Mouse (Mus musculus) heart, embryonic 10.5 days (tissue): Measurements from ENCODE around the gene Cmtr1. TPM values are rescaled to one million over a fixed set of nuclear protein-coding genes. Genes with fewer than 3 reads are reported as not detected.
A peak's percentile ranks its signal among the peaks of the same experiment; 100 is the strongest.

Experiments
- DNase-seq: peaks from one replicate; pipeline ENCODE4 v3.0.0-alpha.2; 2017; ENCODE audit warnings: low spot score
- H3K27ac ChIP-seq: fragments of 300-500 bp; sonication (generic); 2 replicates; pipeline ENCODE4 v1.5.1; 2016; ENCODE audit warnings: mild to moderate bottlenecking
- H3K27me3 ChIP-seq: fragments of 300-500 bp; sonication (generic); 2 replicates; pipeline ENCODE4 v1.6.1; 2016; ENCODE audit warnings: mild to moderate bottlenecking; ENCODE audit not compliant: poor library complexity, insufficient read depth, severe bottlenecking
- H3K36me3 ChIP-seq: fragments of 300-500 bp; sonication (generic); 2 replicates; pipeline ENCODE4 v1.6.1; 2016; ENCODE audit warnings: mild to moderate bottlenecking, moderate library complexity
- H3K4me1 ChIP-seq: fragments of 300-500 bp; sonication (generic); 2 replicates; pipeline ENCODE4 v1.6.1; 2016; ENCODE audit warnings: mild to moderate bottlenecking
- H3K4me3 ChIP-seq: fragments of 300-500 bp; sonication (generic); 2 replicates; pipeline ENCODE4 v1.5.1; 2016; ENCODE audit warnings: mild to moderate bottlenecking, moderate library complexity
- H3K9me3 ChIP-seq: fragments of 300-500 bp; sonication (generic); 2 replicates; pipeline ENCODE4 v1.6.1; 2016; ENCODE audit warnings: mild to moderate bottlenecking, moderate library complexity
- WGBS: fragments of 180-500 bp; shearing (Covaris S2); methylation state at CpG from one replicate; pipeline ENCODE4 v1.1.7; 2016; 5-methylcytosine and 5-hydroxymethylcytosine counted together
- polyA plus RNA-seq: library from polyadenylated mRNA; unstranded; fragments of >200 nt; fragmentation: Nextera tagmentation; extraction: Ambion mirVana; gene quantifications from 2 replicates; pipeline ENCODE4 v1.2.1, GENCODE M21; 2016

Cmtr1 gene
- polyA plus RNA-seq, 1 experiment from 2014 or later = 122 TPM

- Histone ChIP-seq H3K27ac (no peak overlapping the region), H3K27me3 (no peaks in the 10 kb centered on the region), H3K4me3 (no peak overlapping the region), H3K36me3 (peaks cover 97% of the 10 kb centered on the region), H3K4me1 (no peaks in the 10 kb centered on the region), H3K9me3 (no peaks in the 10 kb centered on the region)
- 87% methylated on average over 8 of the region's 8 CpGs for WGBS
- no peak for DNase-seq
These were observed 18.1 kb downstream of the Cmtr1 start for GRCm38 (mm10) chr17:29678526-29678925.

DNA sequence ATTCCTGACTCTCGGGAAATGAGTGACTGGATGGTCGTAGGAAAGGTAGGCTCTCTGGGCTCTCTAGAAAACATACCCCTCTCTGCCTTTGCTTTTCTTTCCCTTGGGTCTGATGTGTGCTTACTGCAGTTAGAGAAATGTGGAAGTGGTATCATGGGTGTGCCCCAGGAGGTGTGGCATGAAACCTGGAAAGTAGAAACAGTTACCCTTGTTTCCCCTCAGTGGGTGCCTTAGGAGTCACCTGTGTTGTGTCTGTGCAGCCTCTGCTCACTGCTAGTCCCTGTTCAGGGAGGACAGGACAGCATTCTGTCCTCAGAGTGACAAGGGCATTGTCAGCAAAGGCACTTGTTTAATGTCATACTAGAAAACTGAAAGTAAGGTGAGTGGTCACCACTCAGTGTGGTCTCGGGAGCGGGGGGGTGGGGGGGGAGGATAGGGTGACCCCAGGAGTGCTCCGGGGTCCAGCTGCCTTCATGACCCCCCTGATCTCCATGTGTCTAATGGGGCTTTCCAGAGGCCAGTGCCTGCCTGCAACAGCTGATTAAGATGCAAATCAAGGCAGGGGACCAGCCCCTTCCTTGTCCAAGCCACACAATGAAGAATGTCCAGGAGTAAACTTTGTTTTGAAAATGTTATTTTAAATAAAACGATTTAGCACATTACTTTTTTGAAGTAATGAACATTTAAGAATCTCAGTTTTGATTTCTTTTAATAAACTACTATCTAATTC is 18.8 kb downstream of the Cmtr1 start:
- Histone ChIP-seq H3K9me3 (no peaks in the 10 kb centered on the region), H3K27me3 (no peaks in the 10 kb centered on the region), H3K4me1 (no peaks in the 10 kb centered on the region), H3K27ac (no peak overlapping the region), H3K4me3 (no peak overlapping the region), H3K36me3 (peaks cover 96% of the 10 kb centered on the region)
- WGBS = 81% methylated on average over 6 of the region's 6 CpGs
- DNase-seq = no peak

DNA sequence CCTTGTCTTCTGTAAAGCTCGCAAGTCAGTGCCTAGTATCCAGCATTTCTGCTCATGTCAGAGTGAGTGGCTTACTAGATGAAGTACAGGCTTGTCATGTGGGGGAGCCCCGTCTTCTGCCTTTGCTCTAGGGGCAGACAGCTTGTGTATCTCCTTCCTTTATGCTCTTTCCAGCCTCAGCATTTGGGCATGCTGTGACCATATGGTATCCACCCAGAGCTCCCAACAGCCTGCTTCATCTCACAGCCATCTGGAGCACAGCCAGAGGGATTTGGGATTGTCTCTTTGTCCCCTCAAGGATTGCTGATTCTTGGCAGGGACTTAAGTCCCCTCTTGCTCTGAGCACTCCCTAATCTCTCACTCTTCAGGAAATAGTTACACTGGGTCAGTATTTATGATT is 19.8 kb downstream of the Cmtr1 start:
- 74% methylated on average over 2 of the region's 2 CpGs for WGBS
- Histone ChIP-seq H3K36me3 (peaks cover 96% of the 10 kb centered on the region), H3K9me3 (no peaks in the 10 kb centered on the region), H3K27ac (no peak overlapping the region), H3K4me3 (no peak overlapping the region), H3K27me3 (no peaks in the 10 kb centered on the region), H3K4me1 (peaks cover 7% of the 10 kb centered on the region; the same call in 1 of the 2 replicates)
- no peak for DNase-seq

- H3K36me3 ChIP-seq = peaks cover 96% of the 10 kb centered on the region
- no peak overlapping the region for H3K4me3 ChIP-seq
These were observed 20.5 kb downstream of the Cmtr1 start for GRCm38 (mm10) chr17:29680921-29681320.

GRCm38 (mm10) chr17:29681669-29682068 is 21.3 kb downstream of the Cmtr1 start:
- no peak overlapping the region for H3K27ac ChIP-seq
- peaks cover 95% of the 10 kb centered on the region for H3K36me3 ChIP-seq
- peaks cover 21% of the 10 kb centered on the region; the same call in 1 of the 2 replicates for H3K4me1 ChIP-seq
- H3K27me3 ChIP-seq = no peaks in the 10 kb centered on the region
- no peak for DNase-seq
- 96% methylated on average over 9 of the region's 9 CpGs for WGBS
- H3K4me3 ChIP-seq = no peak overlapping the region
- no peaks in the 10 kb centered on the region for H3K9me3 ChIP-seq

More at GRCm38 (mm10) chr17:29680921-29681320, 20.5 kb downstream of the Cmtr1 start:
- DNase-seq = no peak
- H3K27ac ChIP-seq = no peak overlapping the region
- H3K27me3 ChIP-seq = no peaks in the 10 kb centered on the region
- H3K9me3 ChIP-seq = no peaks in the 10 kb centered on the region
- peaks cover 14% of the 10 kb centered on the region; the same call in 1 of the 2 replicates for H3K4me1 ChIP-seq
- 68% methylated on average over 2 of the region's 2 CpGs for WGBS

GRCm38 (mm10) chr17:29682261-29682660 is 21.9 kb downstream of the Cmtr1 start:
- no peak for DNase-seq
- H3K27ac ChIP-seq = no peak overlapping the region
- peaks cover 27% of the 10 kb centered on the region for H3K4me1 ChIP-seq
- WGBS = 89% methylated on average over 7 of the region's 7 CpGs
- peaks cover 95% of the 10 kb centered on the region for H3K36me3 ChIP-seq
- H3K4me3 ChIP-seq = no peak overlapping the region
- no peaks in the 10 kb centered on the region for H3K9me3 ChIP-seq
- H3K27me3 ChIP-seq = no peaks in the 10 kb centered on the region

DNA sequence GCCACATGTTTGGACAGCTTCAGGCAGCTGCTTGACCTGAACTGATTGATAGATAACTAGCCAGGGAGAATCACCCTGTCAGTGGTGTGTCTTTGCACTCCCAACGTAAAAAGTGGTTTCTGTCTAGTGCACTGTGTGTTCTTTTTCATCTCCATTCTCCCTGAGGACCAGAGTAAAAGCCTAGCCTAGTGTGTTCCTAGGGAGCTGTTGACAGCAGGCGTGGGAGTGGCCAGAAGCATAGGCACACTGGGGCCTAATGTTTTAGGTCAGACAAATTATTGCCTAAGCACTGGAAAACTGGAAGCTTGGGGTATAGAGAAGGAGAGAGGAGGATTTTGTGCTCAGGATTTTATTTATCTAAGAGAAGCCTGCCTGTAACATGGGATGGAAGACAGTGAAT is 22.7 kb downstream of the Cmtr1 start:
- no peak for DNase-seq
- Histone ChIP-seq H3K36me3 (peaks cover 94% of the 10 kb centered on the region), H3K4me3 (no peak overlapping the region), H3K4me1 (peaks cover 34% of the 10 kb centered on the region), H3K27me3 (no peaks in the 10 kb centered on the region), H3K9me3 (no peaks in the 10 kb centered on the region), H3K27ac (no peak overlapping the region)
- WGBS = 65% methylated on average over 2 of the region's 2 CpGs

GRCm38 (mm10) chr17:29684275-29684674 is 23.9 kb downstream of the Cmtr1 start:
- H3K27me3 ChIP-seq = no peaks in the 10 kb centered on the region
- no peaks in the 10 kb centered on the region for H3K9me3 ChIP-seq
- peaks cover 42% of the 10 kb centered on the region for H3K4me1 ChIP-seq
- no peak for DNase-seq
- H3K4me3 ChIP-seq = no peak overlapping the region
- 74% methylated on average over 4 of the region's 4 CpGs for WGBS
- H3K27ac ChIP-seq = 0 out of 2 replicates have a peak overlapping the region, but pooled peaks have one; percentile 12
- peaks cover 95% of the 10 kb centered on the region for H3K36me3 ChIP-seq

GRCm38 (mm10) chr17:29686771-29687170 is 26.4 kb downstream of the Cmtr1 start:
- H3K27me3 ChIP-seq = no peaks in the 10 kb centered on the region
- H3K4me1 ChIP-seq = peaks cover 50% of the 10 kb centered on the region
- H3K36me3 ChIP-seq = peaks cover 95% of the 10 kb centered on the region
- H3K4me3 ChIP-seq = no peak overlapping the region
- no peaks in the 10 kb centered on the region for H3K9me3 ChIP-seq
- 90% methylated on average over 5 of the region's 5 CpGs for WGBS
- DNase-seq = no peak
- peak overlapping the region; percentile 52 for H3K27ac ChIP-seq

GRCm38 (mm10) chr17:29687373-29687772 is 27.0 kb downstream of the Cmtr1 start:
- 53% methylated on average over 6 of the region's 6 CpGs for WGBS
- no peaks in the 10 kb centered on the region for H3K27me3 ChIP-seq
- peaks cover 90% of the 10 kb centered on the region for H3K36me3 ChIP-seq
- H3K27ac ChIP-seq = peak overlapping the region; percentile 83
- H3K4me1 ChIP-seq = peaks cover 50% of the 10 kb centered on the region
- no peak overlapping the region for H3K4me3 ChIP-seq
- no peaks in the 10 kb centered on the region for H3K9me3 ChIP-seq
- no peak for DNase-seq

GRCm38 (mm10) chr17:29688610-29689009 is 28.2 kb downstream of the Cmtr1 start:
- WGBS = 92% methylated on average over 10 of the region's 10 CpGs
- Histone ChIP-seq H3K4me3 (no peak overlapping the region), H3K4me1 (peaks cover 50% of the 10 kb centered on the region), H3K36me3 (peaks cover 83% of the 10 kb centered on the region), H3K27me3 (no peaks in the 10 kb centered on the region), H3K27ac (peak overlapping the region; percentile 83), H3K9me3 (no peaks in the 10 kb centered on the region)
- no peak for DNase-seq

GRCm38 (mm10) chr17:29690257-29690656 is 29.9 kb downstream of the Cmtr1 start:
- no peak for DNase-seq
- WGBS = 75% methylated on average over 6 of the region's 6 CpGs
- H3K4me1 ChIP-seq = peaks cover 42% of the 10 kb centered on the region
- H3K27me3 ChIP-seq = no peaks in the 10 kb centered on the region
- no peaks in the 10 kb centered on the region for H3K9me3 ChIP-seq
- H3K36me3 ChIP-seq = peaks cover 84% of the 10 kb centered on the region
- no peak overlapping the region for H3K27ac ChIP-seq
- H3K4me3 ChIP-seq = no peak overlapping the region

- Histone ChIP-seq H3K27ac (no peak overlapping the region), H3K4me1 (peaks cover 17% of the 10 kb centered on the region), H3K36me3 (peaks cover 81% of the 10 kb centered on the region), H3K9me3 (no peaks in the 10 kb centered on the region), H3K4me3 (no peak overlapping the region), H3K27me3 (no peaks in the 10 kb centered on the region)
- WGBS = 95% methylated on average over 2 of the region's 2 CpGs
- no peak for DNase-seq
These were observed 32.4 kb downstream of the Cmtr1 start for GRCm38 (mm10) chr17:29692827-29693226.
